Mouse (Mus musculus) left cerebral cortex, postnatal 25 days (tissue): ENCODE measurements around the gene Dbh. TPM values are rescaled to one million over a fixed set of nuclear protein-coding genes. Genes with fewer than 3 reads are reported as not detected.

Experiments used
- DNase-seq, 2 experiments: peaks; one replicate each; pipeline ENCODE4 v3.0.0; 2022; ENCODE audit warnings: low spot score in 2 of 2, mixed read lengths in 1 of 2
- intact Hi-C: fragments of 180-260 bp; cut with DNase I; formaldehyde crosslinking; loops from one replicate; pipeline ENCODE4 v1.15.1; 2025
- total RNA-seq, 2 experiments: library from RNA; stranded (reverse); gene quantifications; 2 replicates each; pipeline ENCODE4 v1.2.3; 2021

Gene Dbh
- total RNA-seq, 2 experiments from 2014 or later = 0.62 to 0.89 TPM

DNA sequence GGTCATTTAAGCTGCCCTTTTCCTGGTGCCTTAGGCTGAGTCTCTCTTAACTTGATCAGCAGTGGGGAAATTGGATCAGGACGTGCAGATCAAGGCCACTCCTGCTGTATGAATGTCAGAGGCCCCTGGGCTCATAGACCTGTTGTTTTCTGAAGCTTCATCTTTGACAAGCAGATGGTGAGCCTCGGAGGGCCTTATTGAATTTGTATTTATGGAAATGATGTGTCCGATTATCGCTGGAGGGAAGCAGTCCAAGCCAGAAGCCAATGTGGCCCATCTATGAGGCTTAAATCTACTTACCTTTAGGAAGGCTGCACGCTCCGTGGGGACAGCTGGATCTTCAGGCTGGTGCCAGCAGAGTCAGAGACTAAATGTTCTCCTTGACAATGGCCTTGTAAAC is 8.4 kb upstream of the Dbh start:
- intact Hi-C loops = no loop called here
- DNase-seq = no peak

DNA sequence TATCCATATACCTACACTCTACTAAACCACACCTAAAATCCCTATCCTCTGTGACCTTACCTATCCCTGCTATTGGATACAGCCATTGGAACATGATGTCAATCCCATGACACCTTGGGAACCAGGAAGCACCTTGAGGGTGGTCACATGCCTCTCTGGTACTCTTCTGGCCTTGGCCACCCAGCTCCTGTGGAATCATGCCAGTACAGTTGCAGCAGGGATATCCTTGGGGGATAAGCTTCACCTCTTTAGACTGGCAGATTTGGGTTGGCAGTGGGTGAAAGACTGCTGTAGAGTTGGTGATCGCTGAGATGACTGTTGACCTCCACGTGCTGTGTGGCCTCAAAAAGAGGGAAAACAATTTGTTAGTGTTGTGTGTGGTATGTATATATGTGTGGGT is 3.5 kb upstream of the Dbh start:
- intact Hi-C loops = no loop called here
- no peak for DNase-seq

DNA sequence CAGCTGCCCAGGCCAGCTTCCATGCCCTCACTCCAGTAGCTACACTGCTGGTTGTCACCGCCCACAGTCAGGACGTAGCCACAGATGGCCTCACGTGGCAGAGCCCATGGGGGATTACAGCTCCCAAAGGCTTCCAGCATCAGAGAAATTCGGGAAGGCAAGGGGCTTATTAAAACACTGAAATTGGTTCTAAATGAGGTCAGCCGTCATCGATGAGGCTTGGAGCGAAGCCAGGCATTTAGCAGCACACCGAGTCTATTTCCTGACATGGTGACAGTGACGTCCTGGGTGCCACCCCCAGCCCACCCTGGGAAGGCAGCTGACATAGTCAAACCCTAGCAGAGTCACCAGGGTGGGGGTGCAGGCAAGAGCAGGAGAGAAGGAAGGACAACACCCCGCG is 2.4 kb upstream of the Dbh start:
- no peak for DNase-seq
- intact Hi-C loops = no loop called here

DNA sequence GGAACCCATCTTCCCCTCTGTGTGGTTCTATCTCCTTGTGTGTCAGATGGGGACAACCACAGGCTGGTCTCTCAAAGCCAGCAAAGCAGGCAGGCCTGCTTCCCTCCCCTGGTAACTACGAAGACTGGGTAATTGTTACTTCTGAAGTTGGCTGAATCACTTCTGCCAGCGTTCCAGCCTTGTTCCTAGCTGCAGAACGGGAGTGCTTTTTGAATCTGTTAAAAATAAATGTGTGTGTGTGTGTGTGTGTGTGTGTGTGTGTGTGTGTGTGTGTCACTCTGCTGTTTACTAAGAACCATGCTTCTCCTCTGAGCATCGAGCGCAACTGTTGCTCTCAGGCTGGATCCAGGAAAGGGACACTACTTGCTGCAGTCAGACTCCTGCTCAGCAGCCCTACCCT is 1.2 kb upstream of the Dbh start:
- intact Hi-C loops = loop anchor here (2.0 kb wide), 2 partner anchors 19 to 63 kb away; no protein-coding TSS in a partner anchor
- DNase-seq = peak; percentile 56 to 83

DNA sequence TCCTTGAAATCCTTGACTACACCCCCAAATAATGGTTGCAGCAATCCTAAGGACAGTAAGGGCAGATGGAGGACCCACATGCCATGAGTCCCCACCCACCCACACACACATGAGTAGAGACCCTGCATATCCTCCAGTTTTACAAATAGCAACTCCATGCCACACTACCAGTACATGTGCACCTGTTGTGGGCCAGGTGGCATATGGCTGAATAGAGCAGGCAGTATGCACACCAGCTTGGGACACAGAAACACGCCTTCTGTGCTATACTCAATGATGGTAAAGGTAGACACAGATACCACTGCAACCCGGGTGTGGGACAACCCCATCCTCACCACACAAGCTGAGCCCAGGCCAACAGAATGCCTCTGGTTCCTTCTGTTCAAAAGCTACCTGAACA is 1.0 kb downstream of the Dbh start:
- intact Hi-C loops = no loop called here
- DNase-seq = peak in 1 of 2 experiments; percentile 30

DNA sequence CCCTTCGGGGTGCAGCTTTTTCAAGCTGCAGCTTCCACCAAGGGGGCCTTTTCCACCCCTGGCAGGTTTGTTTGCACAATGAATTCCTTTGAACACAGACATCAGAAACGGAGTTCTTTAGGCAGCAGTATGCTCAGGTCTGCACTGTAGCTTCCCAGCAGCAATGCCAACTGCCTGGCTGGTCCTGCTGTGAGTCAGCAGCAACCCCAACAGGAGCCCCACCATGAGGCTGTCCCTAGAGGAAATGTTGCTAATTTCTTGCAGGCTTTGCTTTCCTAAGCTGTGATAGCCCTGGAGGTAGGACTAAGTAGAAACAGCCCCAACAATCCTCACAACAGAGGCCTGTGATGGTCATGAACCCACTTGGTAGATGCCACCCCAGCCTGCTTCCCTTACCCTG is 2.0 kb downstream of the Dbh start:
- peak; percentile 14 to 70 for DNase-seq
- intact Hi-C loops = no loop called here

DNA sequence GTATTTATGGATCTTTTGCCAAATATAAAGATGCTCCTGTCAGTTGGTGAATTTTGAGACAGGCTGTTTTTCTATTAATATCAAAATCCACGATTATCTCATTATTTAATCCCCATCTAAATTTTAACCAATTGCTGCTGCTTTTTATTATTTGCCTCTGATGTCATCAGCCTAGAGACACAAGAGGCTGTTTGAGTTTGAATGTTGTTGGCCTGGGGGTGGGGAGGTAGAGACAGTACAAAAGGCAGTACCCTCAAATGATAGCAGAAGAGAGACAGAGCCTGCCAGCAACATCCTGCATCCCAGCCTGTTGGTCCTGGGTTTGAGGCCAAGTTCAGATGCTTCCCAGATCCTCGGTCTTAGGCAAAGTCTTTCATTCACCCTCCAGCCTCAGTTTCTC is 9.2 kb downstream of the Dbh start:
- intact Hi-C loops = no loop called here
- no peak for DNase-seq

DNA sequence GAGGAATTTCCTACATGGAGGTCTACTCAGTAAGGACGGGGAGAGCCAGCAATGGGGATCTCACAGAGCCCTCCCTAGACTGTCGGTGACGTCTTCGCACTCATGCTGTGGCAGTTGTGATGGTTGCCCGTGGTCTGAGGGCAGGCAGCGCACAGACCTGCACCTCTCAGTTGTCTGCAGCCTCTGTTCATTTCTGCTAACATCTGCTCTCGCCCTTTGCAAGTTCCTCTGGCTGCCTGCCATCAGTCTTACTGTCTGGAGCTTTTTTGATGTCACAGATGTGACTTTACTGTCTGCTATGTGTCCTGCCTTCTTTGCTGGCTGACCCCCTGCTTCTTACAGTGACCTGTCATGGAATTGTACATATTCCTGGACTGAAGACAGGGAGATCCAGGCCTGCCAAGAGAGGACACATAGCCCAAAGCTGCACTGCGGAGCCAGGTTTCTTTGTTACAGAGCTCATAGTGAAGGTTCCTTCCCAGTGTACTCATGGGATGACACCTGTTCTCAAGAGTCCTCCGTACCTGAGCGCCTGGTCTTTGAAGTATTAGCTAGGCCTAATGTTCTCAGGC is 10.7 kb downstream of the Dbh start:
- DNase-seq = peak; percentile 25 to 42
- intact Hi-C loops = no loop called here

DNA sequence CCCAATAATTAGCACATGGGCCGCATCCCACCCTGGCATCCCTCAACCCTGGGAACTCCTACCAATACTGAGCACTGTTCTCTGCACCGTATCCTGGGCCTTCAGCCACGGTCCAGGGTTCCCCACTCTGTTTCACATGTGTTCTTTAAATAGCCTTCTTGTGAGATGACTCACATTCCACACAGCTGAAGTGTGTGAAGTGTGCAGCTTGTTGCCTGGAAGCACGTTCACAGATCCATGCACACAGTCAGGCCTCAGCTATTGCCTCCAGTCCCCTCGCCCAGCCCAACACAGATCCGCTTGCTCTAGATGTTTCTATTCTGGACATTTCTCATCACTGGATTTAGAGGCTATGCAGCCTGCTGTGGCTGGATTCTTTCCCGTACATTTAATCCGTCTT is 14.1 kb downstream of the Dbh start:
- DNase-seq = peak; percentile 34 to 80
- intact Hi-C loops = no loop called here

DNA sequence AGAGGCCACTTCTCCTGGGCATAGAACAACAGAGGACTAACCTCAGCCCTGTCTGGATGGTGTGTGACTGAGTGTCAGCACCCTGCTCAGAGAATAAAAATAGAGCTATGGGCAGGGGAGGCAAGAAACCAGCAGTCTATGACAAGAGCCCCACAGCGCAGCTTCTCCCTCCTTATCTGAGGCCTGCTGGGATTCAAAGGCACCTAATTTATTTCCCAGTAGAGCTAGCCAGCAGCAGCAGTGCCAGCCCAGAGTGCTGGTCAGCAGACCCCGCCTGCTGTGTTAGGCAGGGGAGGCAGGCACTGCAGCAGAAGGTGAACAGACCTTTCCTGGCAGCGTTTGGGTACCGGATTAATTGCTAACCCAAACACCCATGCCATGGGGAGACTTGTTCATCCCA is 16.9 kb downstream of the Dbh start:
- intact Hi-C loops = no loop called here
- no peak for DNase-seq

DNA sequence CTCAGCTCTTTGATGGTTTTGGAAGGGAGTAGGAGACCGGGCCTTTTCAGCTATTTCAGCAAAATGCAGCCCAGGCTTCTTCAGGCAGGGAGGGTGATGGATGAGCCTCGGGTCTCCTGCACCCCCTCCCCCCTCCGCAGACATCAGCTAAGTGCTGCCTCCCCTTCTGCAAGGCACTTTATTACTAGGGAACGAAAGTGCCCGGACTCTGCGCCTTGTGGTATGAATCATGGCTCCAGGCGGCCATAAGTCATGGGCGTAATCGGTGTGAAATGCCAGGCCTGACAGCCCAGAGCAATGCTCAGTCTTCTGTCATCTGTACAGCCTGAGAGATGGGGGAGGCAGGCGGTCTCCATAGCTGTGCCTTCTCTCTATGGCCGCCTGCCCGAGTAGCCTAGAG is 18.7 kb downstream of the Dbh start:
- no peak for DNase-seq
- intact Hi-C loops = no loop called here

DNA sequence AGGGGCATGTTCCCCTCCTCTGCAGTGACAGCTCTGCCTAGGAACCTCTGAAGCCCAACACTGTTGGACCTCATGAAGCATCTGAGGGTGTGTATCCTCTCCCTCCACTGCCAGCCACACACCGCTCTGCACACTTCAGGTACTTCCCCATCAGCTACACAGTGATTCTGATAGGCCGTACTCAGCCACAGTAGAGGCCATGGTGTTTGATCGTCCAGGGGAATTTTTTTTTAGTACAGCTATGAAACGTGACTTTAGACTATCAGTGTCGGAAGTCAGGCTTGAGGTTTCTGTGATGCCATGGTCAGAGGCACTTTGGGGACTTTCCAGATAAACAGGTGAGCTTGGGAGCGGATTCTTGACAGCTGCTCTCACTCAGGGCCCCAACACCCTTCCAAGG is 22.5 kb downstream of the Dbh start:
- intact Hi-C loops = no loop called here
- no peak for DNase-seq

DNA sequence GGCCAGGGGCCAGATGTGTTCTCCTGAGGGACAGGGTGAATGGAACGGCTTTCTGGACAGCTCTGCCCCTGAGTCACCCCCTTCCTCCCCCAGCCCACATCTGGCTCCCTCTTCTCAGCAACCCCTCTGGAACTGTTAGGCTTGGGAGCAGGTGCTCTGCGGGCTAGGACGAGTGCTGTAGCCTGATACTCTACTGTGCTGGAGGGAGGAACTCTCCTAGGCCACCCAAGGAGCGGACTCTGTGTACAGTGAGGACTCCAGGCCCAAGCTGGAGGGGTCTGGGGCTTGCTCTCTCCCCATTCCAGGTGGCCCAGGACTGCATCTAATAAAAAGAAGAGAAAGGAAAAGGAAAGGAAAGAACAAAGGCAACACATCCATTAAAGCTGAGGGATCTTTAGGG is 25.0 kb downstream of the Dbh start:
- no peak for DNase-seq
- intact Hi-C loops = no loop called here

DNA sequence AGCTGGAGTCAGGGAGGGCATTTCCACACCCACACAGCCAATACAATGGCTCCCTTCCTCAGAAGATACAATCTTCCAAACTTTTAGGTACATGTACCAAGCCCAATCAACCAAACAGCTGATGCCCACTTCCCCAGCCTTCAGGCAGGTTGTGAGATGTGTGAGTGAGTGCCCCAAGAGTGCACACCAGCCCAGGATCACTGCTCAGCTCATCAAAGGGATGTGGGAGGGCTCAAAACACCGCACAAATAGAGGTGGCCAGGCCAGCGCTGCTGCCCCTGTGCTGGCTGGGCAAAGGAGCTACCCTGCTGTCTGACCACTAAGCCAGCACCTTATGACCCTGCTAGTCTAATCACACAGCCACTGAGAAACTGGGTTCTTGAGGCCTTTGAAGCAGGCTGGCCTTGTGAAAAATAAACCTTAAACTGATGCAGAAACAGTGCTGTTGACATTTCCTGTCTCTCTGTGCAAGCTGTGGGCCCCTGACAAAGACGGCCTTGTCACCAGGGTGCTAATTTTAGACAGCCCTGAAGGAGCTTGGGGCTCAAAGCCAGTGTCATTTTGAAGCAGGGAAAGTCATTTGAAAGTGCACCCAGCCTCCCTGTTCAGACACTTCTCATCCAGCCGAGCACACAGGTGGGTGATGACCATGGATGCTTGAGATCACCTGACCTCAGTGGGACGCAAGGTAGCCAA is 33.7 kb downstream of the Dbh start:
- intact Hi-C loops = no loop called here
- no peak for DNase-seq

DNA sequence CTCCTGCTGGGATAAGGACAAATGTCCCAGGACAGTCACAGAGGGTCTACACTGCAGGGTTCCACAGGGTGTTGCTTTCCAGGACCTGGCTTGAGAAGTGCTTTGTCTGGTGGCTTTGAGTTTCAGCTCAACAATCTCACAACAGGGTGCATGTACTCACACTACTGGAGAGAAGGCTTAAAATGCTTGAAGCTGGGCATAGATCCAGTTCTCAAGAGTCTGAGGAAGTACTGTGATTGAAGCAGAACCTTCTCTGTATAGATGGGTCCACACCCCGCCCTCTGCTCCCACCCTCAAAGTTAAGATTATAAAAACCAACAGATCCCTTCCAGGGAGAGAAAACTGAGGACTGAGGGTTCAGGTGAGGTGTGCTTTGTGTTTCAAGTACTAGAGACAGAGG is 35.6 kb downstream of the Dbh start:
- intact Hi-C loops = no loop called here

DNA sequence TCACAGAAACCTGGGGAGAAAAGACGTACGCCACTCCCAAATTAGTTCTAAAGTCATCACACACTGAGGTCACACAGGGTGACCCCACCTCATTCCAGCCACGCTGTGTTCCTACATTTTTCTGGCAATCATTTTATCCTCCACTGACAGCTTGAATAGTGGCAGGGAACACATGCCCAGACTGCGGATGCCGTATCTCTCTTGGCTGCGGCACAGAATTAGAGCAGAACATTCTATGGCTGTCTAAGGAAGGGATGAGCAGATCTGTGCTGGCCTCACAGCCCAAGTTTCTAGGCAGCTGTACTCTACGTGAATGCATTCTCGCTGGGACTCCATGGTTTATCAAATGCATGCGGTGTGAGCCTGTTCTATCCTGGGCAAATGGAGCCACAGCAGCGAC is 40.6 kb downstream of the Dbh start:
- DNase-seq = peak in 1 of 2 experiments; percentile 65
- intact Hi-C loops = no loop called here

More for the DNA sequence above, 35.6 kb downstream of the Dbh start:
- DNase-seq = peak in 1 of 2 experiments; percentile 62

DNA sequence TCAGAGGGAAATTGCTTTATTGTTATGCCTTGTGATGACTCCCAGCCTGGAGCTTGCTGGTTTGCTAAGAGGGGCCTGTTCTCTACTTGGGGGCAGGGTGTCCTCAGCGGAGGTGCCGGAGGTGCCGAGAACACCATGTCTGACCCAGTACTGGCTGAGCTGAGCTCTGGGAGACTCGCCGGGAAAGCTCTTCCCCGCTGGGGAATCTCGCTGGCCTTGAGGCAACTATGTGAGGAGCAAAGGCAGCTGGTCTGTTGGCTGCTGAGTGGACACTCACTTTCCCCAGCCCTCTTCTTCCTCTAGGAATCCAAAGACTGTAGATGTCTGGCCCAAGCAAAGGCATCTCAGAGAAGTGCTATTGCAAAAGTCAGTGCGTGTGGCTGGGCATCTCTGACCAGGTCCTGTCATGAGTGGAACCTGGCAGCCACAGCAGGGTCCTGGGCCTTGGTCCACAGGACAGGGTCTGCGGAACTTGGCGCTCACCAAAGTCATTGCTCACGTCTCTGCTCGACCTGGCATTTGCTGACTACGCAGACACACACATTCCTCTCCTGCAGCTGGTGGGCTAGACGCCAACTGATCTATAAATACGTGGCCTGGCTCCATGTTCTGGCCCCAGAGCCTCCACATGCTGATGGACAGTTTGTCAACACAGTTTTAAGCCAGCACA is 41.2 kb downstream of the Dbh start:
- intact Hi-C loops = no loop called here
- DNase-seq = no peak

DNA sequence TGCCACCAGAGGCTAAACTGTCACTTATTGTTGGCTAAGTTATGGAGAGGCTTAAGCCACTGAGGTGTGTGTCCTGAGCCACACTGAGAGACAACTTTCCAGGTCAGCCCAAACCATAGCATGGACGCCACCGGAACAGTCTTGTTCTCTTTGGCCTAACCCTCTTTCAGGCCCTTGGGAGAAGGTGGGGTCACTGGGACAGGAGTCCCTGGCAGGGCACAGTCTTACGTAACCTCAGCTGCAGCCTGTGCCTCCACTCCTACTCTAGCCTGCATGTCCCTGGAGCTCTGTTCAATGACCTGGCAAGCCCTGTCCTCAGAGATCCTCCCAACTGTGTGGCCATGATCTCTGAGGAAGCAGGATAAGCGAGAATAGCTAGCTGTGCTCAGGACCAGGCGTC is 42.1 kb downstream of the Dbh start:
- DNase-seq = no peak

DNA sequence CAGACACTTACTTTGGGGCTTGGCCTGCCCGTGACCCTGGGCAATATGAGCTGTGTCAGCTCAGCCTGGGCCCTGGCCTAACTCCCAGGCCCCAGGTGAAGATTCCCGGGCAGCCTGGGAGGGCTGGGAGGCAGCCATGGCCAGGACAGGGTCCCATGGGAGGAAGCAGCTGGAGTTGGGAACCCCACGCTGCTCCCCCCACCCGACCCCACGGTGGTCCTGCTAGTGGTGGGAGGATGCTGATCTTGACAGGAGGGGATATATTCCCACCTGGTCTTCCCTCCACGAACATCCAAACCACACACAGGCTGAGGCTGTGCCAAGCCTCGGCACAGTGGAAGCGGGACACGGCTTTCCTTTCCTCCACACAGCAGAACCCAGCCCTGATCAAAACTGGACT is 44.3 kb downstream of the Dbh start:
- intact Hi-C loops = no loop called here
- DNase-seq = no peak

More for the DNA sequence above, 42.1 kb downstream of the Dbh start:
- intact Hi-C loops = no loop called here

DNA sequence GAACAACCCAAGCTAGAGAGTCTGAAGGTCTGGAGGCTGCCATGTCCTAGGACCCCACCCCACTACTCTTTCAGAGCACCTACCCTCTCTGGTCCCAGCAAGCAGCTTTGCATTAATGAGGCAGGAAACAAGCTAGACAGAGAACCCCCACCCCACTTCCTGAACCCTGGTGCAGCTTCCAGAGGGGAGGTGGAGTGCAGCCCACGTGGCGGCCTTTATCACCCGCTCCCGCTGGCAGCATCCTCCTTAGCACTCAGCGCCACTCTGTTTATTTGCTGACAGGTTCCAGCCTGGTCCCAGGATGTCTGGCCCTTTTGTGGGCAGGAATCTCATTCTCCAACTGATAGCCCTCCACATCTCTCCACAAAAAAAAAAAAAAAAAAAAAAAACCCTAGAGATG is 44.8 kb downstream of the Dbh start:
- intact Hi-C loops = no loop called here
- no peak for DNase-seq

DNA sequence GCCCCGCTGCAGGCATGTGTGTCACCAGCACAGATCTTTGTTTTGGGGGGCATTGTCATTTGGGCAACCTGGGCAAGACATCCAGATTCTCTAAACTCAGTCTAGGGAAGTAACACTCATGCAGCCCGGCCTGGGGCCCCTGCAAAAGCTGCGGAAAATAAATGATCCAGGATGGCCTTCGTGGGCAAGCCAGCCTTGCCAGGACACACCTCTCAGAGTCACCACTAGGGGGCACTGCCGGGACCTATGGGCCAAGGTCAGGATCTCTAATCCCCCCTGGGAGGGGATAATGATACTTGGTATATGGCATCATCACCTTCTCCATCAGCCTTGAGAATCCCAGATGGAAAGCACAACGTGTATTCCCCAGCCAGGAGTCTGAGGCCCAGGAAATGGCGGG is 45.2 kb downstream of the Dbh start:
- no peak for DNase-seq
- intact Hi-C loops = no loop called here
